Mouse (Mus musculus) right cerebral cortex, postnatal 25 days (tissue): ENCODE measurements around the gene Frmd6.

Experiments
- DNase-seq: peaks from one replicate; pipeline ENCODE4 v3.0.0; 2022

Gene Frmd6

DNA sequence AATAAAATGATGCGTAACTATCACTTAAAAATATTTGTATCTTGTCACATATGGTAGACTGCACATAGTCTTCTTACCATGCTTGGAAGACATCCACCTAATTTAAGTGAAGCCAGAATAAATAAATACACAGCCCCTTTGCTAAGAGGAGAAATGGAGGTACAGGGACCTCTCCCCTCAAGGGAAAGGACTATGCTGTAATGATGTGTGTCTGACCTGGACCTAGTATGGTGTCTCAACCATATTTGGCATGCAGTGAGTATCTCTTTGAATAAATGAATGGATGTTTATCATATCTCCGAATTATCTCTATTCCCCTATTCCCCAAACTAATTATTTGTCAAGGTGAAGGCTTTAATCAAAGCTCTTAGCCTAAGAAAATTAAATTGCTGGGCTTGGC lies 15.4 kb upstream of the Frmd6 start:
- DNase-seq = no peak

GRCm38 (mm10) chr12:70811772-70812171 lies 13.5 kb upstream of the Frmd6 start:
- DNase-seq = no peak

GRCm38 (mm10) chr12:70812176-70812575 lies 13.1 kb upstream of the Frmd6 start:
- no peak for DNase-seq

DNA sequence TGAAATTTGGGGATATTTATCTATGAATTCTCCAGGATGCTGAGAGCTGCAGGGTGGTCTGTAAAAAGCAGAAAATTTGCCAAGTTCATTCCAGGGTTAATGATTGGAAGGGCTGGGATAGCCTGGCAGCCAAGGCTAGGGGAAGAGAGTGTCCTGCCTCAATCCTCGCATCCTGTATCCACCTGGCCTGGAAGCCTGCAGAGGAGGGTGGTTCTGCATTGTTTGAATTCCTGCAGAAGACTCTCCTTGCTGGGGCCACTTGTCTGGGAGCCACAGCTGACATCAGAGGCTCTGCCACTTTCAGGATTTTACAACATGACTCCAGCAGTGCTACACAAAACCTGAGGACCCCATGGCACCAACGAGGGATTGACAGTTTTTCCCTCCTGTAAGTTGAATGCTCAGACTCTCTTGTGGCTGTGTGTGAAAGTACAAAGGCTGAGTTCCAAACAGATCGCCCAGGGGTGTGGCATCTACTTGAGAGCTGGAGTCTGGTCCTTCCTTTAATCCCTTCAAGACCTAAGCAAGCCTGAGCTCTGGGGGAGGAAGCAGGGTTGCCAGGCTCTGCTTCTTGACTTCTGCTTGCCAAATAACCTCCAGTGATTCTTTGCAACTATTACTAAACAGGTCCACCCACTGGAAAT lies 12.4 kb upstream of the Frmd6 start:
- no peak for DNase-seq

DNA sequence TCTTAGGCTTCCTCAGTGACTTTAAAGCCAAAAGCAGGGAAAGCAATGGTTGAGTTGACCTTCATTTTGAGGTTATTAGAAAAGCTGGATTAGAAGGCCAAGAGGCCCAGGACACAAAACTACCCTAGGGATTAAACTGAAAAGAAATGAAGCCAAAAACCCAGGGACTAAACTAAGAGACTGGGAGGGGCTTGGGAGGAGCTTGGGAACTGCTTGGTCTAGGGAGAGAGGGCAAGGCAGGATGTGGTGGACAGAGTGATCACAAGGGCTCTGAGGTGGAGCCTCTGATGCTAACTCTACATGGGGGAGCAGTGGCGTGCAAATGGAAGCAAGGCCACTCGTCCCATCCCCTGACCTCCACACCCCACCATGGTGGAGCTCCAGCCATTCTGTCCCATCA lies 8.6 kb upstream of the Frmd6 start:
- DNase-seq = no peak

DNA sequence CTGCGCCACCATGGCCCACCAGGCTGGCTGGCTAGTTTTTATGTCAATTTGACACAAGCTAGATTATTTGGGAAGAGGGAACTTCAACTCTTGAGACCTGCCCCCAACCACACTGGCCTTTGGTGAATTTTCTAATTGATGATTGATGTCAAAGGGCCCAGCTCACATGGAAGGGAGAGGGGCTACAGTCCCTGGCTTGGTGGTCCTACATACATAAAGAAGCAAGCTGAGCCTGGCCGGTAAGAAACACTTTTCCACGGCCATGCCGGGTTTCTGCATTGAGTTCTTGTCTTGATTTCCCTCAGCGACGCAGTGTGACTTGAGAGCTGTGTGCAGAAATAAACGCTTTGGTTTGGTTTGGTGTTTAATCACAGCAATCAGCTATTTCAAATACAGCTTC lies 1.3 kb upstream of the Frmd6 start:
- DNase-seq = no peak

GRCm38 (mm10) chr12:70825651-70826317 lies 470 bp downstream of the Frmd6 start:
- no peak for DNase-seq

DNA sequence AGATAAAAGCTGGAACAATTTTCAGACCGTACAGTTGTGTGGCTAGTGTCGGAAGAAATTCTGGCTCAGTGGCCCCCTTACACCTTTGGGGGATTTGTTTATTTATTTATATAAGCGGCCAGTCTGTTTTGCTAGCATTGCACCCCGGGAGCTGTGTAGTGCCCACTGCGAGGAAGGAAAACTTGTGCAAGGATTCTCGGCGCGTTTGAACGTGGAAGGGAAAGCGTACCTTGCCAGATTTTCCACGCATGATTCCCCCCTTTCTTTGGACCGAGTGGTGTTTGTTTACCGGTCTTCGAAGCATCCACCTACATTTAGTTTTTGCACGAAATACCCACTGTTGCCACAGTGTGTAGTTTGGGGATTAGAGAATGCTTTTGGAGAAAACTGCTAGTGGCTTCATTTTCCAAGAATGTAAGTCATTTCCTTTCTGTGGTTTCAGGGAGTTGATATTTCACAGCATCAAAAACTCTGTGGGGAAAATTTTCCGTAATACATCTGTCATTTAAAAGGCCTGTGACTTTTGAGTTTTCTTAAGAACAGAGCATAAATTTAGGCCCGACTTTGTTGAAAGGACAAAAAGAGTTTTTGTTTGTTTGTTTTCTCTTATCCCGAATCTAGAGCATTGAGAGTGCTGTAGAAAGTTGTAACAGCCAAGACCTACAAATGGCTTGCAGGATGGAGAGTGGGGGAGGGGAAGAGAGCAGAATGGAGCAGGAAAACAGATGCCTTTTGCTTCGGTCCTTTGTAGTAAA lies 1.2 kb downstream of the Frmd6 start:
- DNase-seq = no peak

GRCm38 (mm10) chr12:70827187-70827900 lies 2.0 kb downstream of the Frmd6 start:
- DNase-seq = no peak

GRCm38 (mm10) chr12:70827901-70828271 lies 2.6 kb downstream of the Frmd6 start:
- no peak for DNase-seq

GRCm38 (mm10) chr12:70830982-70831566 lies 5.8 kb downstream of the Frmd6 start:
- DNase-seq = no peak

- no peak for DNase-seq
Observed at GRCm38 (mm10) chr12:70832216-70832998, 7.1 kb downstream of the Frmd6 start.

DNA sequence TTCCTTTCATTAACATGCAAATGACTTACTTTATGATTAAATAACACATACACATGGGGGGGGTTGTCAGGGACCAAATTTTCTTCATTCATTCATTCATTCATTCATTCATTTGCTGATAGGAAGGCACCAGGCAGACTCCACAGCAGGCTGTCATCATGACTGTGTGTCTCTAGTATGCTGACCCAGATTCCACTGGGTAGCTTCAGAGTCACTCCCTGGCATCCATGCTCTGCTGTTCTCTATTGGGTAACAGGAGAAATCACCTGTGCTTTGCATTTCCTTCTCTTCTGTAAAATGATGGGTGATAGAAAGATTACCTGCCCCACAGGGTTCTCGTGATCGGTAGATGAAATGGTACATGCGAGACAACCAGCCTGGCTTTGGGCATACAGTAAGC lies 7.7 kb downstream of the Frmd6 start:
- no peak for DNase-seq

- no peak for DNase-seq
Observed at GRCm38 (mm10) chr12:70834043-70834442, 8.7 kb downstream of the Frmd6 start.

DNA sequence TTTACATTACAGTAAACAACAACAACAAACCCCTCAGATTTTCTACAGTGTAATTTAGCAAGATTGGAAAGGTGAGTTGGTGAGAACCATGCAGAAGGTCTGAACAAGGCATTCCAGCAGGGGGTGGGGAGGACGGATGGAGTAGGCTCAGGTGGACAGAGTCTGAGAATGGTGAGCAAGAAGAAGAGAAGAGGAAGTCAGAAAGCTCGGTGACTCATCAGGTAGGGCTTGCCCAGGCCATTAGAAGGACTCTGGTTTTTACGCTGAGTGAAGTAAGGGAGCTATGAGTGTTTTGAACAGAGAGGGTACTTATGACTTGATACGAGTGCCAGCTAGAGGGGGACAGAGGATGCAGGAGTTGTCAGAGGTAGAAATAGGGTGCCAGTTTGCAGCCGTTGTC lies 9.7 kb downstream of the Frmd6 start:
- DNase-seq = no peak

GRCm38 (mm10) chr12:70837792-70838321 lies 12.5 kb downstream of the Frmd6 start:
- no peak for DNase-seq

DNA sequence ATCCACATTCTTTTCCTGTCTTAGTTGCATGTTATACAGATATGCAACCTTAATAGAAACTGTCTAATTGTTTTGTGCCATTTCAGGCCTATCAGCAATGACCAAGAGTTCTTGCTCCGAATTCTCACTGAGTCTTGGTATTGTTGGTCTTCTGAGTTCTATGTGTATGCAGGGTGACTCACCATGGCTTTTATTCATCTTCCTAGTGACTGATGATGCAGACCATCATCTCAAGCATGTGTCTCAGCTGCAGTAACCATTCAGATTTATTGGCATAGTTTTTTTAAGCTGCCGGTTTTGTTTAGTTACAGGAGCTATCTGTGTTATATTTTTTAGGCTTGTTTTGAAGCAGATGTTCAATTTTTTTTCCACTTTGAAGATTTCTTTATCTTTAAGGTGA lies 20.1 kb downstream of the Frmd6 start:
- DNase-seq = no peak

- DNase-seq = no peak
Observed at GRCm38 (mm10) chr12:70849024-70849423, 23.7 kb downstream of the Frmd6 start.

DNA sequence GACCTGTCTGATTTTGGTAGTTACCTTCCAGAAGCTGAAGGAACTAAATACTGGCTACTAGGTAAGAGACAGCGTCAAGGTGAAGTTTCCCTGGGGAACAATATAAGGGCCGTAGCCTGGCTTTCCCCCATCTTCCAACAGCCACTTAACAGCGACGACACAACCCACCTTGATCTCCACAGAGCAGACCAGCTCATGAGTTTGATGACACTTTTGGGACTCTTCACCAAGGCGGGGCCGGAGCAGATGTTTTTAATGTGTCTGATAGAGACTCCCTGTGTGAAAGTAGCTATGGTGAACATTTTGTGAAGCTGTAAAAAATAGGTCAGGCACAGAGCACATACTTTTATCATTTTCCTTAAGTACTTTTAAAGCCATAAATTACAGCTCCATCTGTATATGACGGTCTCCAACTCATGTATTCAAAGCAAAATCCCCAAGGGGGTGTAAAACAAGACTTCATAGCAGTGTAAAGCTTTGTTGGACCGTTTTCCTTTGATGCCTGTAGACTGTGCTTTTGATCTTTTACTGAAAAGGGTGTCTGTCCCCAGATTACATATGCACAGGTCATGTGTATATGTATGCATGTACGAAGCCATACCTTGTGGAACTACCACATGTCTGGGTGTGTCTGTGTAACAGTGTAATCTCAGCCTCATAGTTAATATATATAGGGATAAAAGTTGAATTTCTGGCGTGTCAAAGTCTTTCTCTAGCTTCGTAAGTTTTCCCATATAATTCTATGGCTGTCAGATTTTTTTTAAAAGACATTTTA lies 24.4 kb downstream of the Frmd6 start:
- DNase-seq = no peak

DNA sequence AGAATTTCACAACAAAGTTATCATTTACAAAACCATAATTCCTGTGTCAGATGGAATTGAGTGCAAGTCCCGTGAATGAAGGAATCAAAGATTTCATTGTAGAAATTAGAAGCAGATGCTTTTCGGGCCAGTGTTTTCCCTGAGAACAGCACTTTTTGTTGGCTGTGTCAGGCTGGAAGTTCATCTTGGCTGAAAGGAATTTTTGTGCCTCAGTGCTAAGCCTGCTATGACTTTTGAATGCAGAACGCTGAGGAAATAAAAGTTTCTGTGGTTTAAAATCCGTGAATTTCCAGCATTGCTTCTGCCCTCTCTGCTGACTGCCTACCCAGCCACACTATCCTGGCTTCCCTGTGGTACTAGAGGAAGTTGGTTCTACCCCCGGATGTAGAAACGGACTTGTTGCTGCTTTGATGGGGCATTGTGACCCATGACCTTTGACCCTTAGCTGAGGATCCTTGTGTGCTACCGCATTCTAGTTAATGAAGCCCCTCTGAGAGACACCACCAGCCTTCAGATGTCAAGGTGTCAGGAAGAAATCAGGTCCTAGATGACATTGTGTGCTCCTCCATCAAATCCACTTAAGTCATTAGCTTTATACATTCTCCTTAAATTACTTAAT lies 26.1 kb downstream of the Frmd6 start:
- DNase-seq = no peak

- peak; percentile 54 for DNase-seq
Observed at GRCm38 (mm10) chr12:70853026-70853425, 27.7 kb downstream of the Frmd6 start.
